Mouse (Mus musculus) bone marrow, adult 2 months (tissue): ENCODE results near the gene Slc5a10.

Experiments
- CTCF ChIP-seq: fragments of 200-500 bp; IDR thresholded peaks from 2 replicates; pipeline ENCODE4 v1.5.1; 2011; ENCODE audit warnings: low read length, control low read depth; ENCODE audit not compliant: control insufficient read depth, insufficient read depth
- POLR2A ChIP-seq: fragments of 200-500 bp; IDR thresholded peaks from 2 replicates; pipeline ENCODE4 v1.6.1; 2011; ENCODE audit warnings: low read depth, mild to moderate bottlenecking, control low read depth, low read length, borderline replicate concordance; ENCODE audit not compliant: control insufficient read depth

DNA sequence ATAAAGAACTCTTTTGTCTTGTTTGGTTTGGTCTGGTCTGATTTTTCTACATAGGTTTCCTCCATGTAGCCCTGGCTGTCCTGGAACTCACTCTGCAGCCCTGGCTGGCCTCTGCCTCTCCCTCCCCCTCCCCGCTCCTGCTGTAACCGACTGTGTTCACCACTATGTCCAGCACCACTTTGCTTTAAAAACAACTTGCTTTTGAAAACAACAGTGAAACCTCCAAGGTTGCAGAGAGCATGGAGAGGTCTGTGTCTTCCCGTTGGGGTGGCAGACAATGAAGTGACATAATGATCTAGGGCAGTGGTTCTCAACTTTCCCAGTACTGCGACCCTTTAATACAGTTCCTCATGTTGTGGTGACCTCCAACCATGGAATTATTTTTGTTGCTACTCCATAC is 65.0 kb downstream of the Slc5a10 start:
- TF ChIP-seq POLR2A = no peak
- no peak for TF ChIP-seq CTCF
